ENCODE assay signal across 15 mouse cellular contexts in genomic region chr19:44760259-44761131, GRCm38 (mm10). TPM values are rescaled to one million over a fixed set of nuclear protein-coding genes. Genes with fewer than 3 reads are reported as not detected.
A peak's percentile ranks its signal among the peaks of the same experiment; 100 is the strongest.
DNase-seq lines count a peak whose midpoint lies in the region; ATAC-seq and TF ChIP-seq lines count a peak whose summit lies in the region.
"Had no signal": no experiment of that assay in that cellular context is flagged by ENCODE, and none has a peak within 500 bp of the region (broad histone marks: within the 10 kb centered on the region; RNA-seq: fewer than 3 reads in every experiment).

No protein-coding gene starts in this region.

- H3K4me1 ChIP-seq in kidney, embryonic 14.5 days (ENCODE audit: control insufficient read depth, insufficient read depth, low read length), result peaks cover 6% of the 10 kb centered on the region; the same call in 1 of the 2 replicates
- H3K4me1 ChIP-seq in embryonic facial prominence, embryonic 10.5 days, result peaks cover 37% of the 10 kb centered on the region
- H3K4me1 ChIP-seq in hindbrain, postnatal 0 days (ENCODE audit: insufficient read depth, low read length), result no peaks in the 10 kb centered on the region
- H3K4me1 ChIP-seq in neural tube, embryonic 13.5 days (replicated peaks), result peaks cover 58% of the 10 kb centered on the region

- DNase-seq in kidney, adult 11 months, result no peak
- peak; percentile 54 for DNase-seq in embryonic facial prominence, embryonic 10.5 days (ENCODE audit: low spot score)
- no peak for DNase-seq in hindbrain, postnatal 0 days (ENCODE audit: low spot score)
- DNase-seq in heart, postnatal 4 days, result no peak
- DNase-seq in cerebellum, adult 11-12 months, result no peak
- DNase-seq: adrenal gland, postnatal 25 days; thymus, postnatal 4 days had no signal

- TF ChIP-seq CTCF in hindbrain, postnatal 0 days (IDR thresholded peaks at IDR 0.05; ENCODE audit: low read depth), result no peak

- peaks cover 52% of the 10 kb centered on the region for H3K36me3 ChIP-seq in kidney, embryonic 14.5 days (ENCODE audit: control insufficient read depth, insufficient read depth, low read length)
- H3K36me3 ChIP-seq in embryonic facial prominence, embryonic 10.5 days (replicated peaks), result no peaks in the 10 kb centered on the region
- H3K36me3 ChIP-seq in hindbrain, postnatal 0 days (ENCODE audit: insufficient read depth, low read length), result no peaks in the 10 kb centered on the region
- H3K36me3 ChIP-seq in neural tube, embryonic 13.5 days, result no peaks in the 10 kb centered on the region
- H3K36me3 ChIP-seq: liver, embryonic 15.5 days; stomach, embryonic 15.5 days had no signal

- H3K9me3 ChIP-seq in kidney, embryonic 14.5 days (ENCODE audit: control insufficient read depth, low read length), result no peaks in the 10 kb centered on the region
- no peaks in the 10 kb centered on the region for H3K9me3 ChIP-seq in embryonic facial prominence, embryonic 10.5 days
- no peaks in the 10 kb centered on the region for H3K9me3 ChIP-seq in hindbrain, postnatal 0 days (ENCODE audit: low read length)
- H3K9me3 ChIP-seq in neural tube, embryonic 13.5 days, result no peaks in the 10 kb centered on the region
- H3K9me3 ChIP-seq: liver, embryonic 15.5 days; stomach, embryonic 15.5 days had no signal

- H3K27me3 ChIP-seq in kidney, embryonic 14.5 days (ENCODE audit: control insufficient read depth, insufficient read depth, low read length), result peaks cover 51% of the 10 kb centered on the region
- peaks cover 100% of the 10 kb centered on the region for H3K27me3 ChIP-seq in embryonic facial prominence, embryonic 10.5 days (replicated peaks; ENCODE audit: low read depth, poor library complexity, severe bottlenecking)
- H3K27me3 ChIP-seq in hindbrain, postnatal 0 days (ENCODE audit: insufficient read depth, low read length), result peaks cover 64% of the 10 kb centered on the region
- peaks cover 94% of the 10 kb centered on the region for H3K27me3 ChIP-seq in neural tube, embryonic 13.5 days

- no peak for ATAC-seq in kidney, embryonic 14.5 days (ENCODE audit: low FRiP score, low TSS enrichment)
- ATAC-seq in hindbrain, postnatal 0 days, result no peak
- no peak for ATAC-seq in neural tube, embryonic 13.5 days (ENCODE audit: low read depth)

- peak overlapping the region; percentile 94 for H3K9ac ChIP-seq in kidney, embryonic 14.5 days (ENCODE audit: low read depth, low read length)
- peak overlapping the region; percentile 42 for H3K9ac ChIP-seq in hindbrain, postnatal 0 days (replicated peaks; ENCODE audit: low read length)
- H3K9ac ChIP-seq in neural tube, embryonic 13.5 days, result peak overlapping the region; percentile 82
- H3K9ac ChIP-seq: liver, embryonic 15.5 days; stomach, embryonic 15.5 days had no signal

- H3K27ac ChIP-seq in kidney, embryonic 14.5 days (ENCODE audit: low read depth, low read length), result peak overlapping the region; percentile 24
- H3K27ac ChIP-seq in embryonic facial prominence, embryonic 10.5 days (replicated peaks), result no peak overlapping the region
- H3K27ac ChIP-seq in hindbrain, postnatal 0 days, result peak overlapping the region; percentile 27; the same call in 1 of the 2 replicates
- H3K27ac ChIP-seq in neural tube, embryonic 13.5 days (replicated peaks), result peak overlapping the region; percentile 86
- H3K27ac ChIP-seq: liver, embryonic 15.5 days; stomach, embryonic 15.5 days had no signal

- peak overlapping the region; percentile 66 for H3K4me2 ChIP-seq in kidney, embryonic 14.5 days (replicated peaks; ENCODE audit: low read depth, low read length)
- H3K4me2 ChIP-seq in hindbrain, postnatal 0 days (ENCODE audit: low read depth, low read length), result peak overlapping the region; percentile 37
- peak overlapping the region; percentile 57 for H3K4me2 ChIP-seq in neural tube, embryonic 13.5 days
- H3K4me2 ChIP-seq: liver, embryonic 15.5 days; stomach, embryonic 15.5 days had no signal

- under 1% methylated on average over 39 of the region's 39 CpGs for WGBS in kidney, embryonic 14.5 days
- WGBS in embryonic facial prominence, embryonic 10.5 days, result 3% methylated on average over 39 of the region's 39 CpGs
- WGBS in hindbrain, postnatal 0 days, result 5% methylated on average over 39 of the region's 39 CpGs
- under 1% methylated on average over 39 of the region's 39 CpGs for WGBS in neural tube, embryonic 13.5 days

- H3K4me3 ChIP-seq in kidney, embryonic 14.5 days (ENCODE audit: low read length), result peak overlapping the region; percentile 71
- peak overlapping the region; percentile 58 for H3K4me3 ChIP-seq in embryonic facial prominence, embryonic 10.5 days
- peak overlapping the region; percentile 39 for H3K4me3 ChIP-seq in hindbrain, postnatal 0 days (ENCODE audit: low read length)
- peak overlapping the region; percentile 56 for H3K4me3 ChIP-seq in neural tube, embryonic 13.5 days
- H3K4me3 ChIP-seq: liver, embryonic 15.5 days; stomach, embryonic 15.5 days had no signal

RNA-seq across cellular contexts. Expression of gene Pax2, which starts 4.7 kb away (rescaled TPM):
- polyA plus RNA-seq in kidney, embryonic 14.5 days (2014; fragmentation: Nextera tagmentation; extraction: Ambion mirVana), result 43.3 and 55.9 TPM in 2 replicates
- polyA plus RNA-seq in embryonic facial prominence, embryonic 10.5 days (2016; fragmentation: Nextera tagmentation; extraction: Ambion mirVana), result 1.00 and 1.8 TPM in 2 replicates
- total RNA-seq in hindbrain, postnatal 0 days (2014; rRNA removed), result 8.1 and 9.0 TPM in 2 replicates
- 9.6 and 11.2 TPM in 2 replicates for polyA plus RNA-seq in hindbrain, postnatal 0 days (2015; fragmentation: Nextera tagmentation; extraction: Ambion mirVana)
- 25.2 and 28.2 TPM in 2 replicates for polyA plus RNA-seq in neural tube, embryonic 13.5 days (2015; fragmentation: Nextera tagmentation; extraction: Ambion mirVana)
- not detected for total RNA-seq in heart, postnatal 4 days (2021)
- total RNA-seq: adrenal gland, postnatal 25 days; CH12.LX; granulocyte monocyte progenitor cell, adult 5-6 weeks; hematopoietic stem cell, adult 5-6 weeks; neutrophil, adult 5-6 weeks had no signal
- polyA plus RNA-seq: liver, embryonic 15.5 days; stomach, embryonic 15.5 days had no signal

Comparison
In these comparisons a context has a peak if more than half of its experiments do, and no peak if none do; other contexts are left out.
1. H3K9ac ChIP-seq: peak in every context shown above with its lines; median percentile 94 in kidney, embryonic 14.5 days; 82 in neural tube, embryonic 13.5 days; 42 in hindbrain, postnatal 0 days.